Mouse (Mus musculus) megakaryocyte, embryonic 14.5 days (primary cell): Measurements from ENCODE around the gene Stag2. TPM values are rescaled to one million over a fixed set of nuclear protein-coding genes. Genes with fewer than 3 reads are reported as not detected.

ENCODE experiments used
- H3K27me3 ChIP-seq: replicated peaks from 2 replicates; pipeline ENCODE3; 2012; ENCODE audit warnings: inconsistent platforms
- H3K36me3 ChIP-seq: replicated peaks from 2 replicates; pipeline ENCODE3; 2012; ENCODE audit warnings: low read length, inconsistent platforms, mixed read lengths
- H3K4me1 ChIP-seq: 2 replicates; pipeline ENCODE4 v1.6.1; 2012; ENCODE audit warnings: inconsistent platforms
- H3K4me3 ChIP-seq: replicated peaks from 2 replicates; pipeline ENCODE3; 2012; ENCODE audit warnings: moderate library complexity, mild to moderate bottlenecking, inconsistent platforms
- H3K9me3 ChIP-seq: 2 replicates; pipeline ENCODE4 v1.6.1; 2012; ENCODE audit warnings: inconsistent platforms
- FLI1 ChIP-seq: IDR thresholded peaks from 2 replicates; pipeline ENCODE4 v1.6.1; 2012; ENCODE audit warnings: low read length, inconsistent platforms, mixed read lengths
- GATA1 ChIP-seq: IDR thresholded peaks from 3 replicates; pipeline ENCODE4 v1.6.1; 2012; ENCODE audit warnings: mixed read lengths, low read length, inconsistent platforms, borderline replicate concordance
- polyA plus RNA-seq: library from polyadenylated mRNA; stranded (reverse); fragments of >175 nt; gene quantifications from 2 replicates; pipeline ENCODE4 v1.2.3, GENCODE M21; 2012; ENCODE audit warnings: low replicate concordance; ENCODE audit not compliant: insufficient read depth

Gene Stag2
- 1.8 TPM in 1 of 2 replicates, not detected in the other for polyA plus RNA-seq

GRCm38 (mm10) chrX:42148788-42149556 lies at the start of gene Stag2:
TSS of gene Stag2 (plus strand) at chrX:42149317.
- Histone ChIP-seq H3K9me3 (peaks cover 11% of the 10 kb centered on the region; the same call in 1 of the 2 replicates), H3K36me3 (no peaks in the 10 kb centered on the region), H3K4me3 (peak within 1 kb of the TSS; percentile 93), H3K4me1 (peaks cover 10% of the 10 kb centered on the region), H3K27me3 (no peaks in the 10 kb centered on the region)
- no peak for TF ChIP-seq FLI1
- no peak for TF ChIP-seq GATA1

DNA sequence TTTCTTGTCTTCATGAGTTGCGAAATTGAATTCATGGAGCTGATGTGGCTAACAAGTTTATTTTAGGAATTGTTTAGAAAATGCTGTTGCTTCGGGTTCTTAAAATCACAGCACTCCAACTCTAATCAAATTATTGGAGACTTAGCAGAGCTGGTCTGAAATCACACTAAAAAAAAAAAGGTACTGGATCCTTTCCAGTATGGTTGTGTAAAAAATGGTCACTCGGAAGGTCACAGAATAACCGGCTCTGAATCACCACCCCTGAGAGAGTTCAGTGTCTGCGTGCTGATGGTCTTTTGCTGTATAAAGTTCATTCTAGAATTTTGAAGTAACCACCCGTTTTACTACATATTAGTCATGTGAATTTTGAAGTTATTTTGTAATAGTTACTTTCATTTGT lies 42.0 kb upstream of the Stag2 start:
- peaks cover 57% of the 10 kb centered on the region for H3K36me3 ChIP-seq
- TF ChIP-seq FLI1: no peak
- no peak for TF ChIP-seq GATA1
- no peaks in the 10 kb centered on the region for H3K4me1 ChIP-seq
- H3K27me3 ChIP-seq: no peaks in the 10 kb centered on the region
- peaks cover 7% of the 10 kb centered on the region for H3K9me3 ChIP-seq
- no peak overlapping the region for H3K4me3 ChIP-seq

GRCm38 (mm10) chrX:42110585-42110984 lies 38.5 kb upstream of the Stag2 start:
- Histone ChIP-seq H3K4me1 (0 out of 2 replicates have a peak, but pooled peaks cover under 1% of the 10 kb centered on the region), H3K9me3 (peaks cover 7% of the 10 kb centered on the region), H3K27me3 (no peaks in the 10 kb centered on the region), H3K4me3 (no peak overlapping the region), H3K36me3 (peaks cover 26% of the 10 kb centered on the region)
- TF ChIP-seq GATA1: no peak
- TF ChIP-seq FLI1: no peak

DNA sequence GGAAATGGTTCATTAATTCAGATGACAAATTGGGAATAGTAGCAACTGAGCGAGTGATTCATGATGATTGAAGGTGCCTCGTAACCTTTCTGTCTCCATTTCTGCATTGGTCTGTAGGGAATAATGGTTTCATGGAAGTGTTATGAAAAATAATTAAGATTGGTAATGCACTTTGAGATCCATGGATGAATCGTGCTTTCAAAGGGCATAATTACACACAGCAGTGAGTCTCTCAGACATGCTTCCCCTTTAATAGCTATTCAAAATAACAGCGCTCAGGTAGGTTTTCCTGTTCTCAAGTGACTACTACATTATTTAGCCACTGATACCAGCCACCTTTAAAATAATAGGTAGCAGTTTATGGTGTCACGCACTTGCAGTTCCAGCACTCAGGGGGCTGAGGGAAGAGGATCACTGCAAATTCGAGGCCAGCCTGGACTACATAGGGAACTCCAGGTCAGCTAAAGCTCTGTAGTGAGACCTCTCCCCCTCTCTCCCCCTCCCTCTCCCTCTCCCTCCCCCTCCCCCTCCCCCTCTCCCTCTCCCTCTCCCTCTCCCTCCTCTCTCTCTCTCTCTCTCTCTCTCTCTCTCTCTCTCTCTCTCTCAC lies 29.6 kb upstream of the Stag2 start:
- Histone ChIP-seq H3K9me3 (no peaks in the 10 kb centered on the region), H3K4me1 (0 out of 2 replicates have a peak, but pooled peaks cover 4% of the 10 kb centered on the region), H3K36me3 (no peaks in the 10 kb centered on the region), H3K27me3 (peaks cover 1% of the 10 kb centered on the region), H3K4me3 (no peak overlapping the region)
- no peak for TF ChIP-seq GATA1
- no peak for TF ChIP-seq FLI1

GRCm38 (mm10) chrX:42124963-42125697 lies 24.0 kb upstream of the Stag2 start:
- Histone ChIP-seq H3K36me3 (no peaks in the 10 kb centered on the region), H3K4me3 (no peak overlapping the region), H3K27me3 (peaks cover 2% of the 10 kb centered on the region), H3K9me3 (peaks cover 19% of the 10 kb centered on the region), H3K4me1 (no peaks in the 10 kb centered on the region)
- TF ChIP-seq FLI1 (no peak), GATA1 (no peak)

DNA sequence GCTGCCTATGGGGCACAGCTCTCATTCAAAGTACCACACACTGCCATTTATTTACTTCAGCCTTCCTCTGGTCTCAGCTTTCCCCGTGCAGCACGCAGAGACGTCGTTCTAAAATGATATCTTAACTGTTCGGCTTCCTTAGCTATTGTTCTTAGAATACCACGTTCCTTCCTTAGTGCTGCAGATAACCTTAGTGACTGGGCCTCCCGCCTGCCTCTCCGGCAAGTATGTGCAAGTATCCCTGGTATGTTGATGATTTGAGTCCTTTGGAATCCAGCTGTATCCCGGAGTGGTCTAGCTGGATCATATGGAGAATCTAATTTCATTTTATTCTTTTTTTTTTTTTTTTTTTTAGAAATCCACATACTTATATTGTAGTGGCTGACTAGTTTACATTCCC lies 9.2 kb upstream of the Stag2 start:
- Histone ChIP-seq H3K4me3 (no peak overlapping the region), H3K9me3 (no peaks in the 10 kb centered on the region), H3K27me3 (no peaks in the 10 kb centered on the region), H3K4me1 (peaks cover 7% of the 10 kb centered on the region), H3K36me3 (no peaks in the 10 kb centered on the region)
- TF ChIP-seq GATA1 (no peak), FLI1 (no peak)

DNA sequence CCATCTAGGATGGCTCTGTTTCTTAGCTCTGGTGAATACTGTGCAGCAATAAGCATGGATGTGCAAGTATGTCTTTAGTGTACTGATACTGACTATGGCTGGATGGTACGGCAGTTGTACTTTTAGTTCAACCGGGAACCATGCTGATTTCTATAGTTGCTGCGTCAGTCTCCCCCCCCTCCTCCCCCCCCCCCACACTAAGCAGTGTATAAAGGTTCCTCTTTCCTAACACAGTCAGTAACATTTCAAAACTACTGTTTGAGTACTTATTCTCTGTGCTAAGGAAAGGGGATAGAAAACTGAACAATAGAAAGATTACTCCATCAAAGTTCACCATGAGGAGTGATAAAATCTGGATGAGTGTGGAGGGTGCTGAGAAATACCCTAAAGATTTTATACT lies 6.5 kb upstream of the Stag2 start:
- Histone ChIP-seq H3K4me3 (peak overlapping the region; percentile 81), H3K27me3 (no peaks in the 10 kb centered on the region), H3K9me3 (no peaks in the 10 kb centered on the region), H3K36me3 (no peaks in the 10 kb centered on the region), H3K4me1 (peaks cover 11% of the 10 kb centered on the region)
- TF ChIP-seq GATA1 (no peak), FLI1 (no peak)

DNA sequence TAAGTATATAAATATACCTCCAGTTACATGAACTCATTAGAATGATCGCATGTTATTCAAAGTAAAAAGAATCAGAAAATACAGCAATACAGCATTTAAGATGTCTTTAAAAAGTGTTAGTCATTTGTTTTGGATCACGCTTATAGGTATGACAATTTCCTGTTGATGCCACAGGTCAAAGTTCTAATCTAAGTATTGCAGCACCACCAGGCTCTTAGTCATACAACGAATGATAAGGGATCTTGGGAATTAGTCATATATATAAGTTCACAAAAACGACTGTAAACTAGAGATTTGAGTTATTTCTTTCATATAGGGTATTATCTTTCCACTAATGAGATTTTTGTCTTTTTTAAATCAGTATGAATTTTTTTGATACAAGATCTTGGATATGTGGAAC lies 5.1 kb upstream of the Stag2 start:
- Histone ChIP-seq H3K9me3 (0 out of 2 replicates have a peak, but pooled peaks cover 4% of the 10 kb centered on the region), H3K36me3 (no peaks in the 10 kb centered on the region), H3K4me3 (no peak overlapping the region), H3K4me1 (peaks cover 17% of the 10 kb centered on the region), H3K27me3 (no peaks in the 10 kb centered on the region)
- TF ChIP-seq GATA1 (no peak), FLI1 (no peak)

- no peaks in the 10 kb centered on the region for H3K36me3 ChIP-seq
- H3K4me1 ChIP-seq: peaks cover 10% of the 10 kb centered on the region
- peaks cover 11% of the 10 kb centered on the region; the same call in 1 of the 2 replicates for H3K9me3 ChIP-seq
- no peak for TF ChIP-seq FLI1
- no peaks in the 10 kb centered on the region for H3K27me3 ChIP-seq
- peak overlapping the region; percentile 90 for H3K4me3 ChIP-seq
These were observed 1.1 kb upstream of the Stag2 start for GRCm38 (mm10) chrX:42148016-42148451.
